Mouse (Mus musculus) intestine, embryonic 15.5 days (tissue): ENCODE measurements around the gene Nhlh1. TPM values are rescaled to one million over a fixed set of nuclear protein-coding genes. Genes with fewer than 3 reads are reported as not detected.

Experiments used
- ATAC-seq: fragments of 200-750 bp; cut with Nextera tagmentation; 2 replicates; pipeline ENCODE4 v1.8.0; 2017; ENCODE audit warnings: moderate TSS enrichment, moderate library complexity
- H3K27ac ChIP-seq: fragments of 300-500 bp; sonication (generic); 2 replicates; pipeline ENCODE4 v1.5.1; 2015; ENCODE audit warnings: mild to moderate bottlenecking, inconsistent platforms
- H3K27me3 ChIP-seq: fragments of 300-500 bp; sonication (generic); replicated peaks from 2 replicates; pipeline ENCODE4 v1.6.1; 2015; ENCODE audit warnings: inconsistent platforms
- H3K36me3 ChIP-seq: fragments of 300-500 bp; sonication (generic); 2 replicates; pipeline ENCODE4 v1.6.1; 2015; ENCODE audit warnings: inconsistent platforms
- H3K4me1 ChIP-seq: fragments of 300-500 bp; sonication (generic); replicated peaks from 2 replicates; pipeline ENCODE4 v1.6.1; 2015; ENCODE audit warnings: inconsistent platforms
- H3K4me2 ChIP-seq: fragments of 300-500 bp; sonication (generic); replicated peaks from 2 replicates; pipeline ENCODE4 v1.6.1; 2015; ENCODE audit warnings: mild to moderate bottlenecking, inconsistent platforms
- H3K4me3 ChIP-seq: fragments of 300-500 bp; sonication (generic); replicated peaks from 2 replicates; pipeline ENCODE4 v1.5.1; 2015; ENCODE audit warnings: inconsistent platforms
- H3K9ac ChIP-seq: fragments of 300-500 bp; sonication (generic); 2 replicates; pipeline ENCODE4 v1.6.1; 2015; ENCODE audit warnings: inconsistent platforms
- H3K9me3 ChIP-seq: fragments of 300-500 bp; sonication (generic); 2 replicates; pipeline ENCODE4 v1.6.1; 2016; ENCODE audit warnings: inconsistent platforms
- WGBS: fragments of 180-500 bp; shearing (Covaris S2); methylation state at CpG from one replicate; pipeline ENCODE4 v1.1.7; 2015; 5-methylcytosine and 5-hydroxymethylcytosine counted together
- polyA plus RNA-seq: library from polyadenylated mRNA; unstranded; fragments of >200 nt; fragmentation: Nextera tagmentation; extraction: Ambion mirVana; gene quantifications from 2 replicates; pipeline ENCODE4 v1.2.1, GENCODE M21; 2015

Nhlh1 gene
- polyA plus RNA-seq, 1 experiment from 2014 or later = 0.09 TPM

- Histone ChIP-seq H3K4me3 (no peak overlapping the region), H3K36me3 (peaks cover 30% of the 10 kb centered on the region), H3K27me3 (no peaks in the 10 kb centered on the region), H3K27ac (no peak overlapping the region), H3K9ac (no peak overlapping the region), H3K4me1 (no peaks in the 10 kb centered on the region), H3K4me2 (no peak overlapping the region), H3K9me3 (no peaks in the 10 kb centered on the region)
- ATAC-seq = no peak
- 93% methylated on average over 20 of the region's 20 CpGs for WGBS
Observed at GRCm38 (mm10) chr1:172010042-172010824, 47.1 kb downstream of the Nhlh1 start.

GRCm38 (mm10) chr1:172009406-172009805 lies 48.0 kb downstream of the Nhlh1 start:
- ATAC-seq = no peak
- Histone ChIP-seq H3K4me3 (no peak overlapping the region), H3K27me3 (no peaks in the 10 kb centered on the region), H3K27ac (no peak overlapping the region), H3K9ac (no peak overlapping the region), H3K9me3 (no peaks in the 10 kb centered on the region), H3K4me2 (no peak overlapping the region), H3K4me1 (no peaks in the 10 kb centered on the region), H3K36me3 (peaks cover 30% of the 10 kb centered on the region)
- 93% methylated on average over 21 of the region's 21 CpGs for WGBS

GRCm38 (mm10) chr1:172008351-172008750 lies 49.0 kb downstream of the Nhlh1 start:
- H3K36me3 ChIP-seq = peaks cover 30% of the 10 kb centered on the region
- 88% methylated on average over 9 of the region's 9 CpGs for WGBS

GRCm38 (mm10) chr1:172007761-172008160 lies 49.6 kb downstream of the Nhlh1 start:
- H3K36me3 ChIP-seq = peaks cover 28% of the 10 kb centered on the region
- 94% methylated on average over 21 of the region's 21 CpGs for WGBS

More at GRCm38 (mm10) chr1:172008351-172008750, 49.0 kb downstream of the Nhlh1 start:
- Histone ChIP-seq H3K4me1 (no peaks in the 10 kb centered on the region), H3K27ac (no peak overlapping the region), H3K9ac (no peak overlapping the region), H3K27me3 (no peaks in the 10 kb centered on the region), H3K4me2 (no peak overlapping the region), H3K4me3 (no peak overlapping the region), H3K9me3 (no peaks in the 10 kb centered on the region)
- no peak for ATAC-seq

More at GRCm38 (mm10) chr1:172007761-172008160, 49.6 kb downstream of the Nhlh1 start:
- ATAC-seq = no peak
- H3K27ac ChIP-seq = no peak overlapping the region
- H3K9me3 ChIP-seq = no peaks in the 10 kb centered on the region
- H3K9ac ChIP-seq = no peak overlapping the region
- H3K4me3 ChIP-seq = no peak overlapping the region
- H3K27me3 ChIP-seq = no peaks in the 10 kb centered on the region
- H3K4me1 ChIP-seq = no peaks in the 10 kb centered on the region
- H3K4me2 ChIP-seq = no peak overlapping the region

Other genes starting within 250 kb of the Nhlh1 start
- gene Cd84, start 217.9 kb downstream of the Nhlh1 start, polyA plus RNA-seq = 1.3 and 2.0 TPM in 2 replicates
- not detected in 2 replicates for gene Gm10521, start 161.9 kb downstream of the Nhlh1 start, polyA plus RNA-seq
- gene Slamf6, start 140.1 kb downstream of the Nhlh1 start, polyA plus RNA-seq = 0.88 TPM in 2 replicates
- gene Vangl2, start 29.1 kb downstream of the Nhlh1 start, polyA plus RNA-seq = 8.9 and 10.1 TPM in 2 replicates
- 201 and 203 TPM in 2 replicates for gene Copa, start 25.0 kb upstream of the Nhlh1 start, polyA plus RNA-seq
- 135 and 136 TPM in 2 replicates for gene Ncstn, start 25.2 kb upstream of the Nhlh1 start, polyA plus RNA-seq
- 143 and 144 TPM in 2 replicates for gene Pex19, start 69.2 kb upstream of the Nhlh1 start, polyA plus RNA-seq
- gene Dcaf8, start 90.5 kb upstream of the Nhlh1 start, polyA plus RNA-seq = 98.2 and 101 TPM in 2 replicates
- gene Pea15a, start 149.2 kb upstream of the Nhlh1 start, polyA plus RNA-seq = 86.4 and 89.0 TPM in 2 replicates
- 18.4 and 20.2 TPM in 2 replicates for gene Casq1, start 162.3 kb upstream of the Nhlh1 start, polyA plus RNA-seq
- gene Atp1a4, start 200.8 kb upstream of the Nhlh1 start, polyA plus RNA-seq = not detected in 2 replicates
- 46.1 and 53.3 TPM in 2 replicates for gene Igsf8, start 204.1 kb upstream of the Nhlh1 start, polyA plus RNA-seq
- gene Atp1a2, start 240.5 kb upstream of the Nhlh1 start, polyA plus RNA-seq = 3.3 TPM in 2 replicates